Mouse (Mus musculus) spleen, adult 2 months (tissue): Measurements from ENCODE around the gene Bivm. TPM values are rescaled to one million over a fixed set of nuclear protein-coding genes. Genes with fewer than 3 reads are reported as not detected.

Experiments
- DNase-seq, 2 experiments: peaks; one replicate each; pipeline versions ENCODE4 v3.0.0 to v3.0.0-alpha.2; 2012 to 2021; ENCODE audit warnings: low spot score in 2 of 2, low read depth in 1 of 2
- H3K27ac ChIP-seq: fragments of 200-500 bp; 2 replicates; pipeline ENCODE4 v1.5.1; 2012; ENCODE audit warnings: low read length, inconsistent platforms; ENCODE audit not compliant: insufficient read depth
- H3K27me3 ChIP-seq: fragments of 200-500 bp; 2 replicates; pipeline ENCODE4 v1.6.1; 2012; ENCODE audit warnings: mild to moderate bottlenecking, moderate library complexity, low read length, inconsistent platforms; ENCODE audit not compliant: control insufficient read depth, insufficient read depth
- H3K36me3 ChIP-seq: fragments of 200-500 bp; 2 replicates; pipeline ENCODE4 v1.6.1; 2012; ENCODE audit warnings: mild to moderate bottlenecking, low read length, inconsistent platforms; ENCODE audit not compliant: control insufficient read depth, insufficient read depth
- H3K4me1 ChIP-seq: fragments of 200-500 bp; 2 replicates; pipeline ENCODE4 v1.6.1; 2011; ENCODE audit warnings: inconsistent platforms; ENCODE audit not compliant: control insufficient read depth, insufficient read depth, insufficient read length
- H3K4me3 ChIP-seq: fragments of 200-500 bp; 2 replicates; pipeline ENCODE4 v1.5.1; 2011; ENCODE audit warnings: mild to moderate bottlenecking, inconsistent platforms; ENCODE audit not compliant: insufficient read depth, insufficient read length; ENCODE audit errors: extremely low read depth
- CTCF ChIP-seq: fragments of 200-500 bp; IDR thresholded peaks from 2 replicates; pipeline ENCODE4 v1.5.1; 2011; ENCODE audit warnings: mild to moderate bottlenecking, inconsistent platforms; ENCODE audit not compliant: insufficient read depth, insufficient read length, insufficient replicate concordance; ENCODE audit errors: extremely low read depth
- POLR2A ChIP-seq: fragments of 200-500 bp; IDR thresholded peaks from 2 replicates; pipeline ENCODE4 v1.6.1; 2011; ENCODE audit warnings: low read depth, low read length, inconsistent platforms
- WGBS: fragments of 180-500 bp; shearing (Covaris S2); methylation state at CpG from one replicate; pipeline ENCODE4 v1.1.7; 2018; 5-methylcytosine and 5-hydroxymethylcytosine counted together
- polyA plus RNA-seq: library from polyadenylated mRNA; depleted of rRNA; stranded (reverse); fragments of >200 nt; gene quantifications from 2 replicates; pipeline ENCODE4 v1.2.3, GENCODE M21; 2012

The Bivm gene
- polyA plus RNA-seq, 1 experiment: 1.5 TPM

DNA sequence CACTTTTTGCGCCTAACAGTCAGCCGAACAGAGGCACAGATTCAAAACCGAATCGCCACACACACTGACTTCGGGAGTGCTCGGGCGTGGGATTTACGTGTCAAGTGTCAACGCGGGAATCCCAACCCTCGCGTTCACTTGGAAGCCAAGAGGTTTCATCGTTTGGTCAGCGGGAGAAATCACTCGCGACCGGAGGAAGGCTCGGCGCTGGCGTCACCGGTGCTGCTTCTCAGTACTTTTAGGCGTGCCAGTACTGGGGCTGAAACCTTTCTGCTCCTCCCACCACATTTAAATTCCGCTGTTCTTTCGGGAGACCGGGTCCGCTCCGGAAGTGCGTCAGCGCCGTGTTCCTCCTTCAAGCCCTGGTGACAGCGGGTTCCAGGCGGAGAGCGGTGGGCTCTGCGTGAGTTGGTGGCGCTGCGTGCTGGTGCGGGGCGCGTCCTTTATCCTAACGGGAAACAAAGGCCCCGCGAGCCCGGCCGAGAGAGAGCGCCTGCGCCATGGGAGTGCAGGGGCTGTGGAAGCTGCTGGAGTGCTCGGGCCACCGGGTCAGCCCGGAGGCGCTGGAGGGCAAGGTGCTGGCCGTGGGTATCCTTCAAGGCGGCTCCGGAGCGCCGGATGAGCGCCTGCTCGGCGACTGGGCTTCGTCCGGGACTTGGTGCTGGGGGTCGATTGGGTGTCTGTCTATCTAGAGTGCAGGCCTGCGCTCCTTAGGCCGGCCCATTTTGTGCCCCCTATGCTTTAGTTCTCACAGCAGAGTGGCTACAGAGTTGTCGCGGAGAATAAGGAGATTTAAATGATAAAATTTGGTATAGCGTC lies 29.0 kb downstream of the Bivm start, which contains the start of gene Ercc5:
Gene Ercc5 (plus strand): TSS at position 182 of the 819 bp plus-strand sequence.
- Histone ChIP-seq H3K36me3 (0 out of 2 replicates have a peak, but pooled peaks cover under 1% of the 10 kb centered on the region), H3K27me3 (no peaks in the 10 kb centered on the region), H3K27ac (peak within 1 kb of the TSS; percentile 80), H3K4me3 (peak within 1 kb of the TSS; percentile 76), H3K4me1 (peaks cover 2% of the 10 kb centered on the region; the same call in 1 of the 2 replicates)
- WGBS: under 1% methylated on average over 66 of the region's 66 CpGs
- TF ChIP-seq POLR2A: peak; percentile 53
- no peak for TF ChIP-seq CTCF
- peak; percentile 65 to 76 for DNase-seq

DNA sequence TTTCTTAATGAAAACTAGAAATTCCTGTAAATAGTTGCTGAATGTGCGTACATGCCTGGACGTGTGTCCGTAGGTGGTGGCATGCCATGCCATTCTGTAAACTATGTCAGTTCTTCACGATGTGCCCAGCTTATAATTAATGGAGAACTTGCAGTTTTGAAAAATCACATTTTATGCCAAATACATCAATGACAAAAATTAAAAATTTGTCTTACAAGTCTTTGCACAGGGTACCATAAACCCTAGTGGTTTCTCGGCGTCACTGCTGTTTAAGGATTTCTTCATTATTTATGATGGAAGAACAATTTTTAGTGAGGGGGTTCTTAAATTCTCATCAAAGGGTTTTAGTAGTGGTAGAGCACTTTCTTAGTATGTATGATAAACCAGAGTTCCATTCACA lies 29.9 kb downstream of the Bivm start:
- no peak for DNase-seq
- H3K36me3 ChIP-seq: no peaks in the 10 kb centered on the region
- WGBS: 39% methylated on average over 6 of the region's 6 CpGs
- H3K4me3 ChIP-seq: no peak overlapping the region
- no peaks in the 10 kb centered on the region for H3K27me3 ChIP-seq
- H3K27ac ChIP-seq: no peak overlapping the region
- TF ChIP-seq POLR2A (no peak), CTCF (no peak)
- peaks cover 2% of the 10 kb centered on the region; the same call in 1 of the 2 replicates for H3K4me1 ChIP-seq

DNA sequence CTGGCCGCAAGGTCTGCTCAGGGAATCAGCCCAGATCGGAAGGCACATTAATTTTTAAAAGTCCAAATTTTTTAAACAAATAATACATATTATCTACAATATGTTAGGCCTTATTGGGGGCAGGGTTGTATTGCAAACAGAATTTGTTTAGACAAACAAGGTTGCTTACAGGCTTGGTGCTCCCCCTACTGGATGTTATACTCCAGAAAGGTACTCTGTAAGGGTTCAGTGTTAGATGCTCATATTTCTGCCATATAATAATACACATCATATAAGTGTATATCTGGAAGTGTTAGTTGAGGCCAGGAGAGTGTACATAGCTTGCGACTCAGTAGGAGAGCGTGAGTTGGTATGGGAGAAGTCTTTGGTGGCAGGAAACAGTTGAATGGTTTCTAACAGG lies 36.5 kb downstream of the Bivm start:
- Histone ChIP-seq H3K4me3 (no peak overlapping the region), H3K36me3 (peaks cover 9% of the 10 kb centered on the region), H3K27me3 (no peaks in the 10 kb centered on the region), H3K4me1 (no peaks in the 10 kb centered on the region), H3K27ac (no peak overlapping the region)
- no peak for DNase-seq
- 98% methylated on average over 4 of the region's 4 CpGs for WGBS
- TF ChIP-seq CTCF (no peak), POLR2A (no peak)

DNA sequence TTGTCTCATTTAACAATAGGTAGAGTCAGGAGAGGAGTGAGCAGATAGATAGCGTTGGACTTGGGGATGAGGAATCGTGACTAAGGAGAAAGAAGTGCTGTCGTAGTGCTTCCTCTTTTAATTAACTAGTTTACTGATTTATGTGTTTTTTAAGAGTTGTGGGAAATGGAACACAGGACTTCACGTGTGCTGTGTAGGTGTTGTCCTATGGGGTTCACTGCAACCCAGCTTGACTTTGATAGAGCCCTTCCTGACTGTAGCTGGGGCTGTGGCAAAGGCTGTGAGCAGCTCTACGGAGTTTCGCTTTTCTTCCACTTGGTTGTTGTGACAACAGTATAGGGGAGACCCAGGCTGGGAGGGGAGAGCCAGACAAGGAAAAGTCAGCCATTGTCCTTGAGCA lies 39.6 kb downstream of the Bivm start:
- Histone ChIP-seq H3K4me3 (no peak overlapping the region), H3K27me3 (no peaks in the 10 kb centered on the region), H3K27ac (no peak overlapping the region), H3K4me1 (0 out of 2 replicates have a peak, but pooled peaks cover 2% of the 10 kb centered on the region), H3K36me3 (peaks cover 14% of the 10 kb centered on the region)
- DNase-seq: no peak
- no peak for TF ChIP-seq POLR2A
- no peak for TF ChIP-seq CTCF
- WGBS: 58% methylated on average over 6 of the region's 6 CpGs

DNA sequence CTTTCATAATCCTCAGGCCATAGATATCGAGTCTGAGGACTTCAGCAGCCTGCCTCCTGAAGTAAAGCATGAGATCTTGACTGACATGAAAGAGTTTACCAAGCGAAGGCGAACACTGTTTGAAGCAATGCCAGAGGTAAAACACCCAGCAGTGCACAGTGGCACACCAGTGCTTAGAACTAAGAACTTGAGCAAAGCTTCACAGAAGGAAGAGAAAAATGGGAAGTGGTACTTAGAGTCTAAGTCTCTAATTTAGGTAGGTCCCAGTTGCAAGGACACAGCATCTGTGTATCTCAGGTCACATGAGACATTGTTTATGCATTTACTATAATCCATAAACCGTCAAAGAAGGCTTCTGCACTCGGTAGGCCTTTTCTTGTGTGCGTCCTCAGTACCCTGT lies 43.1 kb downstream of the Bivm start:
- no peaks in the 10 kb centered on the region for H3K27me3 ChIP-seq
- H3K27ac ChIP-seq: no peak overlapping the region
- TF ChIP-seq CTCF: no peak
- H3K4me1 ChIP-seq: 0 out of 2 replicates have a peak, but pooled peaks cover 2% of the 10 kb centered on the region
- peaks cover 20% of the 10 kb centered on the region for H3K36me3 ChIP-seq
- no peak for DNase-seq
- WGBS: 80% methylated on average over 6 of the region's 6 CpGs
- H3K4me3 ChIP-seq: no peak overlapping the region

DNA sequence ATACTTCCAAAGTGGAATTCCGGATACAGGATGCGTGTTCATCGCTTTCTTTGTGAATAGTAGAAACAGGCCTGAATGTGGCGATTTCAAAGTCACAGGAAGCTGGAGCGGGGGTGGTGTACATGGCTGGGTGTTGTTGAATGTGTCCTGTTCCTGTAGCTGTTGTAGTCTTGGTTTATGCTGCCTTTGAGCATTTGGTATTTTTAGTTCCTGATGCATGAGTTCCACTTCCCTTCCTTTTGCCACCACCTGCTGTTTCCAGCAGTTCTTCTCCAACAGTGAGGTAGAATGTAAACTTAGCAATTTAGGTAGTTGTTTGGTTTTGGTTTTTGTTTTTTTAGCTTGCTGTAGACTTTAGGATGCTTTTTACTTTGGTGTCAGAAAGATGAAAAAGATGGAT lies 43.6 kb downstream of the Bivm start:
- H3K4me1 ChIP-seq: 0 out of 2 replicates have a peak, but pooled peaks cover 2% of the 10 kb centered on the region
- TF ChIP-seq POLR2A (no peak), CTCF (no peak)
- H3K27me3 ChIP-seq: no peaks in the 10 kb centered on the region
- H3K36me3 ChIP-seq: peaks cover 24% of the 10 kb centered on the region
- no peak for DNase-seq
- WGBS: 79% methylated on average over 5 of the region's 5 CpGs
- no peak overlapping the region for H3K4me3 ChIP-seq
- no peak overlapping the region for H3K27ac ChIP-seq

DNA sequence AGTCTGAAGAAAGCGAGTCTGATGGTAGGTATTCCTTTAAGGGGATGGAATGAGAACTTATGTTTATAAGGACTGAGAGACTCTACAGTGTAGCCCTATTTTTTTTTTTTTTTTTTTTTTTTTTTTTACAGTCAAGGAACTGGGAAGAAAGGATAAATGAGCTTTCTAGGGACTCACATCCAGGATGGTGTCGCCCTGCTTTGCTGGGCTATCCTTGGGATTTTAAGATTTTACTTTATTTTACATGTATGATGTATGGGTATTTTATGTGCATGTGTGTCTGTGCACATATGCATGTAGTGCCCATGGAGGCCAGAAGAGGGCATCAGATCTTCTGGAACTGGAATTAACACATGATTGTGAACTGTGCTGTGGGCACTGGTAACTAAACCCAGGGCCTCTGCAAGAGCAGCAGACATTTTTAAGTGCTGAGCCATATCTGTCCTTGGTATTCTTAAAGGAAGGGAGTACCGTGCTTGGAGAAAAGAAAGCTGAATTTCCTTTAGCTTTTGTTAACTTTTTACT lies 49.2 kb downstream of the Bivm start:
- TF ChIP-seq CTCF (no peak), POLR2A (no peak)
- no peaks in the 10 kb centered on the region for H3K4me1 ChIP-seq
- H3K27ac ChIP-seq: no peak overlapping the region
- 91% methylated on average over 3 of the region's 3 CpGs for WGBS
- no peak overlapping the region for H3K4me3 ChIP-seq
- DNase-seq: no peak
- no peaks in the 10 kb centered on the region for H3K27me3 ChIP-seq
- peaks cover 23% of the 10 kb centered on the region for H3K36me3 ChIP-seq
